Mouse (Mus musculus): Measurements from ENCODE around the gene Flvcr1. TPM values are rescaled to one million over a fixed set of nuclear protein-coding genes. Genes with fewer than 3 reads are reported as not detected.
A peak's percentile ranks its signal among the peaks of the same experiment; 100 is the strongest.

Flvcr1 gene
- polyA plus RNA-seq, 1 experiment = 15.6 TPM

GRCm38 (mm10) chr1:191062241-191062780 is 36.4 kb upstream of the Flvcr1 start:
- DNase-seq (ENCODE audit: low read depth in 1 of 2, low spot score in 2 of 2) = no peak
- peaks cover 2% of the 10 kb centered on the region; the same call in 1 of the 2 replicates for H3K36me3 ChIP-seq (ENCODE audit: control insufficient read depth, insufficient read depth, low read length)
- peak overlapping the region; percentile 73 for H3K4me3 ChIP-seq (ENCODE audit: extremely low read depth, insufficient read depth, insufficient read length)
- no peaks in the 10 kb centered on the region for H3K27me3 ChIP-seq (ENCODE audit: control insufficient read depth, insufficient read depth, low read length)
- TF ChIP-seq POLR2A (IDR thresholded peaks at IDR 0.05; ENCODE audit: low read depth, low read length) (no peak), CTCF (IDR thresholded peaks at IDR 0.05; ENCODE audit: extremely low read depth, insufficient read depth, insufficient read length, insufficient replicate concordance) (no peak)
- peaks cover 5% of the 10 kb centered on the region; the same call in 1 of the 2 replicates for H3K4me1 ChIP-seq (ENCODE audit: control insufficient read depth, insufficient read depth, insufficient read length)
- no peak overlapping the region; the same call in 1 of the 2 replicates for H3K27ac ChIP-seq (ENCODE audit: insufficient read depth, low read length)
- WGBS = 3% methylated on average over 15 of the region's 15 CpGs

- no peak overlapping the region for H3K4me3 ChIP-seq (ENCODE audit: extremely low read depth, insufficient read depth, insufficient read length)
- H3K4me1 ChIP-seq (ENCODE audit: control insufficient read depth, insufficient read depth, insufficient read length) = peaks cover 2% of the 10 kb centered on the region; the same call in 1 of the 2 replicates
- no peak for DNase-seq (ENCODE audit: low read depth in 1 of 2, low spot score in 2 of 2)
- H3K36me3 ChIP-seq (ENCODE audit: control insufficient read depth, insufficient read depth, low read length) = peaks cover 5% of the 10 kb centered on the region
- TF ChIP-seq POLR2A (IDR thresholded peaks at IDR 0.05; ENCODE audit: low read depth, low read length) (no peak), CTCF (IDR thresholded peaks at IDR 0.05; ENCODE audit: extremely low read depth, insufficient read depth, insufficient read length, insufficient replicate concordance) (no peak)
- no peak overlapping the region for H3K27ac ChIP-seq (ENCODE audit: insufficient read depth, low read length)
- no peaks in the 10 kb centered on the region for H3K27me3 ChIP-seq (ENCODE audit: control insufficient read depth, insufficient read depth, low read length)
- 74% methylated on average over 3 of the region's 3 CpGs for WGBS
Measured at GRCm38 (mm10) chr1:191057461-191057860, 31.5 kb upstream of the Flvcr1 start.

GRCm38 (mm10) chr1:191055533-191055873 is 29.5 kb upstream of the Flvcr1 start:
- Histone ChIP-seq H3K4me3 (ENCODE audit: extremely low read depth, insufficient read depth, insufficient read length) (no peak overlapping the region), H3K36me3 (ENCODE audit: control insufficient read depth, insufficient read depth, low read length) (peaks cover 5% of the 10 kb centered on the region), H3K4me1 (ENCODE audit: control insufficient read depth, insufficient read depth, insufficient read length) (no peaks in the 10 kb centered on the region), H3K27ac (ENCODE audit: insufficient read depth, low read length) (no peak overlapping the region), H3K27me3 (ENCODE audit: control insufficient read depth, insufficient read depth, low read length) (no peaks in the 10 kb centered on the region)
- no peak for TF ChIP-seq POLR2A (IDR thresholded peaks at IDR 0.05; ENCODE audit: low read depth, low read length)
- no peak for TF ChIP-seq CTCF (IDR thresholded peaks at IDR 0.05; ENCODE audit: extremely low read depth, insufficient read depth, insufficient read length, insufficient replicate concordance)
- DNase-seq (ENCODE audit: low read depth in 1 of 2, low spot score in 2 of 2) = no peak
- 85% methylated on average over 2 of the region's 2 CpGs for WGBS

GRCm38 (mm10) chr1:191054870-191055532 is 29.0 kb upstream of the Flvcr1 start:
- H3K27ac ChIP-seq (ENCODE audit: insufficient read depth, low read length) = no peak overlapping the region
- TF ChIP-seq CTCF (IDR thresholded peaks at IDR 0.05; ENCODE audit: extremely low read depth, insufficient read depth, insufficient read length, insufficient replicate concordance) (no peak), POLR2A (IDR thresholded peaks at IDR 0.05; ENCODE audit: low read depth, low read length) (no peak)
- no peak overlapping the region for H3K4me3 ChIP-seq (ENCODE audit: extremely low read depth, insufficient read depth, insufficient read length)
- no peak for DNase-seq (ENCODE audit: low read depth in 1 of 2, low spot score in 2 of 2)
- no peaks in the 10 kb centered on the region for H3K27me3 ChIP-seq (ENCODE audit: control insufficient read depth, insufficient read depth, low read length)
- peaks cover 5% of the 10 kb centered on the region for H3K36me3 ChIP-seq (ENCODE audit: control insufficient read depth, insufficient read depth, low read length)
- no peaks in the 10 kb centered on the region for H3K4me1 ChIP-seq (ENCODE audit: control insufficient read depth, insufficient read depth, insufficient read length)
- 77% methylated on average over 8 of the region's 8 CpGs for WGBS

- no peaks in the 10 kb centered on the region for H3K27me3 ChIP-seq (ENCODE audit: control insufficient read depth, insufficient read depth, low read length)
- H3K27ac ChIP-seq (ENCODE audit: insufficient read depth, low read length) = no peak overlapping the region
- no peaks in the 10 kb centered on the region for H3K4me1 ChIP-seq (ENCODE audit: control insufficient read depth, insufficient read depth, insufficient read length)
- WGBS = 94% methylated on average over 3 of the region's 3 CpGs
- DNase-seq (ENCODE audit: low read depth in 1 of 2, low spot score in 2 of 2) = no peak
- no peak for TF ChIP-seq CTCF (IDR thresholded peaks at IDR 0.05; ENCODE audit: extremely low read depth, insufficient read depth, insufficient read length, insufficient replicate concordance)
- TF ChIP-seq POLR2A (IDR thresholded peaks at IDR 0.05; ENCODE audit: low read depth, low read length) = no peak
- H3K4me3 ChIP-seq (ENCODE audit: extremely low read depth, insufficient read depth, insufficient read length) = no peak overlapping the region
- peaks cover 5% of the 10 kb centered on the region for H3K36me3 ChIP-seq (ENCODE audit: control insufficient read depth, insufficient read depth, low read length)
Measured at GRCm38 (mm10) chr1:191053555-191053954, 27.6 kb upstream of the Flvcr1 start.

- WGBS = 86% methylated on average over 7 of the region's 7 CpGs
- TF ChIP-seq CTCF (IDR thresholded peaks at IDR 0.05; ENCODE audit: extremely low read depth, insufficient read depth, insufficient read length, insufficient replicate concordance) (no peak), POLR2A (IDR thresholded peaks at IDR 0.05; ENCODE audit: low read depth, low read length) (no peak)
Measured at GRCm38 (mm10) chr1:191046231-191046824, 20.4 kb upstream of the Flvcr1 start.

GRCm38 (mm10) chr1:191045264-191045663 is 19.3 kb upstream of the Flvcr1 start:
- no peaks in the 10 kb centered on the region for H3K36me3 ChIP-seq (ENCODE audit: control insufficient read depth, insufficient read depth, low read length)
- no peak for TF ChIP-seq CTCF (IDR thresholded peaks at IDR 0.05; ENCODE audit: extremely low read depth, insufficient read depth, insufficient read length, insufficient replicate concordance)
- TF ChIP-seq POLR2A (IDR thresholded peaks at IDR 0.05; ENCODE audit: low read depth, low read length) = no peak
- no peak overlapping the region for H3K27ac ChIP-seq (ENCODE audit: insufficient read depth, low read length)
- H3K27me3 ChIP-seq (ENCODE audit: control insufficient read depth, insufficient read depth, low read length) = no peaks in the 10 kb centered on the region
- H3K4me3 ChIP-seq (ENCODE audit: extremely low read depth, insufficient read depth, insufficient read length) = no peak overlapping the region
- H3K4me1 ChIP-seq (ENCODE audit: control insufficient read depth, insufficient read depth, insufficient read length) = no peaks in the 10 kb centered on the region
- no peak for DNase-seq (ENCODE audit: low read depth in 1 of 2, low spot score in 2 of 2)
- 98% methylated on average over 2 of the region's 2 CpGs for WGBS

More at GRCm38 (mm10) chr1:191046231-191046824, 20.4 kb upstream of the Flvcr1 start:
- no peak overlapping the region for H3K27ac ChIP-seq (ENCODE audit: insufficient read depth, low read length)
- no peaks in the 10 kb centered on the region for H3K36me3 ChIP-seq (ENCODE audit: control insufficient read depth, insufficient read depth, low read length)
- no peaks in the 10 kb centered on the region for H3K4me1 ChIP-seq (ENCODE audit: control insufficient read depth, insufficient read depth, insufficient read length)
- H3K4me3 ChIP-seq (ENCODE audit: extremely low read depth, insufficient read depth, insufficient read length) = no peak overlapping the region
- DNase-seq (ENCODE audit: low read depth in 1 of 2, low spot score in 2 of 2) = no peak
- H3K27me3 ChIP-seq (ENCODE audit: control insufficient read depth, insufficient read depth, low read length) = no peaks in the 10 kb centered on the region
